Mouse (Mus musculus) stomach, postnatal 0 days (tissue): ENCODE measurements around the gene Tmem213.

Experiments used
- CTCF ChIP-seq: IDR thresholded peaks from 2 replicates; pipeline ENCODE4 v1.5.1; 2016; ENCODE audit warnings: antibody characterized with exemption, low read depth, mild to moderate bottlenecking, moderate library complexity
- EP300 ChIP-seq: optimal IDR thresholded peaks from 2 replicates; pipeline ENCODE3; 2016; ENCODE audit warnings: antibody characterized with exemption

- TF ChIP-seq CTCF (no peak), EP300 (no peak)
Observed at GRCm38 (mm10) chr6:38116107-38116770, 7.2 kb downstream of the Tmem213 start.
